Mouse (Mus musculus): ENCODE data around the gene 6330403K07Rik. TPM values are rescaled to one million over a fixed set of nuclear protein-coding genes. Genes with fewer than 3 reads are reported as not detected.

6330403K07Rik gene
- polyA plus RNA-seq, 1 experiment from 2014 or later: 101 TPM

DNA sequence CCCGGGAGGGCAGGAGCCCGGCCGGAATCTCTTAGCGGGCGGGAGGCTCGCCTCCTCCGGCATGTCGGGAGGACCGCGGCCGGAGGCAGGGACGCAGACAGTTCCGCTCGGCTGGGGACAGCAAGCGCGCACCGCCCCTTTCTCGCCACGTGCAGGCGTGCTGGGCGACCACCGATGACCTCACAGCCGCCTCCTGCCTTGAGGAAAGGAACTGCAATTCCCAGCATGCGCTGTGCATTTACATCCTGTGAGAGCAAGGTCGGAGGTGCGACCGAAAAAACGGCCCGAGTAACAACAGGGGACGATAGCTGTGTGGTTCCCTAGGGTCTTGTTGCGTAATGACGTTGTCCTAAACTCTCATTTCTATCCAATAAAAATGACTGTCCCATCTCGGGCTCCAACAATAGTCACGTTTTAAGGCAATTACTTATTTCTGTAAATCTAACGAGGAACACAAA lies 29.0 kb downstream of the 6330403K07Rik start, which contains the start of gene Dhx33:
Gene Dhx33, minus strand, starts transcription at position 122 of the 458 bp plus-strand sequence.
- Histone ChIP-seq H3K36me3 (ENCODE audit: control insufficient read depth, insufficient read depth, low read length) (peaks cover 5% of the 10 kb centered on the region), H3K4me2 (ENCODE audit: low read depth) (peak within 1 kb of the TSS; percentile 46), H3K4me3 (ENCODE audit: low read depth, low read length) (peak within 1 kb of the TSS; percentile 86), H3K4me1 (ENCODE audit: control insufficient read depth, insufficient read depth, low read length) (peaks cover 3% of the 10 kb centered on the region; the same call in 1 of the 2 replicates), H3K9ac (ENCODE audit: low read length) (peak within 1 kb of the TSS; percentile 72), H3K27me3 (ENCODE audit: control insufficient read depth, insufficient read depth, low read length) (no peaks in the 10 kb centered on the region), H3K27ac (ENCODE audit: low read depth, low read length) (peak within 1 kb of the TSS; percentile 64), H3K9me3 (ENCODE audit: control insufficient read depth, low read length) (no peaks in the 10 kb centered on the region)
- DNase-seq (ENCODE audit: low spot score) (peak; percentile 94), ATAC-seq (ENCODE audit: insufficient read depth, low FRiP score, low TSS enrichment) (peak; percentile 98)
- WGBS: under 1% methylated on average over 35 of the region's 35 CpGs

DNA sequence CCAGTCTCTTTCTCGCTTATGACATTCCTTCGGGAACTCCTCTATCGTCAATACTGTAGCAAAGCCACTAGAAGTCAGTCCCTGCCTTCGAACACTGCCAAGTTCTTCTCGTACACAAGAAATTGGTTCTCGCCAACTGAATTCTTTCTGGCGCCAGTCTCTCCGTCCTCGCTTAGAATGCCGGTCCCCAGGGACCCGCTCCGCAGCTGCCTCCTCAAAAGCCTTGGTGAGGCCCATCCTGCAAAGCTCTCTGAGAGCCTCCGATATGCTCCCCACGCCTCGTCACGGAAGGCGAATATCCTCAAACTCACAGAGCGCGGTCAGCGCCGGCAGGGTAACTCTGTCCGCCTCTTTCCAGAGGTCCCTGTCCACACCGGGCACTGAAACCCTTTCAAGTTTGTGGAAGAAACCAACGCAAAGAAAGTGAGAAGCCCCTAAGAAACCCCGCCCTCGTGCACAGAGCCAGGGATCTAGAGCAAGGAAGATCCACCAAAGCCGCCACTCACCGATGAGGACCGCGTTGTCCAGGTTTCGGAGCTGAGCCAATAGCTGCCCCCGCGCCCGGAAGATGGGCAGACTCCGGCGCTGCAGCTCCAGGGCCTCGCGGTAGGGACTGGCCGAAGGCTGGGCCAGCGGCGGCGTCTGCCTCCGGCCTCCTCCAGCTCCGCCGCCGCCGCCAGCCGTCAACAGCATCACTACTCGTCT lies 29.6 kb downstream of the 6330403K07Rik start:
- Histone ChIP-seq H3K9me3 (ENCODE audit: control insufficient read depth, low read length) (no peaks in the 10 kb centered on the region), H3K4me3 (ENCODE audit: low read depth, low read length) (peak overlapping the region; percentile 86), H3K4me1 (ENCODE audit: control insufficient read depth, insufficient read depth, low read length) (peaks cover 3% of the 10 kb centered on the region; the same call in 1 of the 2 replicates), H3K4me2 (ENCODE audit: low read depth) (peak overlapping the region; percentile 46), H3K9ac (ENCODE audit: low read length) (peak overlapping the region; percentile 72), H3K36me3 (ENCODE audit: control insufficient read depth, insufficient read depth, low read length) (peaks cover 5% of the 10 kb centered on the region), H3K27ac (ENCODE audit: low read depth, low read length) (peak overlapping the region; percentile 64), H3K27me3 (ENCODE audit: control insufficient read depth, insufficient read depth, low read length) (no peaks in the 10 kb centered on the region)
- WGBS: under 1% methylated on average over 49 of the region's 49 CpGs
- DNase-seq (ENCODE audit: low spot score): peak; percentile 68
- ATAC-seq (ENCODE audit: insufficient read depth, low FRiP score, low TSS enrichment): peak; percentile 72

DNA sequence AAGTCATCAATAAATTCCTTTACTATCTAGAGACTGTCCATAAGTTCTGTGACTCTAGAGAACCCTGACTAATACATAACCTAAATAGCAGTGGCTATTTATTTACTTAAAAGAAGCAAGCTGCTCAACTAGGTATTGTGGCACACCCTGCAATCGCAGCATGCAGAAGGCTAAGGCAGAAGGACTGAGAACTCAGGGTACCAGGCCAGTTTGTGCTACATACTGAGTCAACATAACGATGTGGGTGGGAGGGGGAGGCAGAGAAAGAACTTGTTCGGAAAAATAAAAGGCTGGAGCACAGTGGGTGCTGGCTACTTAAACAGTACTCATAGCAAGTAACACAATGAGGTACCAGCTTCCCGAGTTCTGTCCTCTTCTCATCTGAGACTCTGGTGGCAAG lies 32.1 kb downstream of the 6330403K07Rik start:
- WGBS: 84% methylated on average over 4 of the region's 4 CpGs
- H3K4me3 ChIP-seq (ENCODE audit: low read depth, low read length): no peak overlapping the region
- H3K36me3 ChIP-seq (ENCODE audit: control insufficient read depth, insufficient read depth, low read length): peaks cover 5% of the 10 kb centered on the region
- no peak for ATAC-seq (ENCODE audit: insufficient read depth, low FRiP score, low TSS enrichment)
- no peak for DNase-seq (ENCODE audit: low spot score)
- no peaks in the 10 kb centered on the region for H3K9me3 ChIP-seq (ENCODE audit: control insufficient read depth, low read length)
- H3K4me2 ChIP-seq (ENCODE audit: low read depth): no peak overlapping the region
- no peak overlapping the region for H3K27ac ChIP-seq (ENCODE audit: low read depth, low read length)
- peaks cover 3% of the 10 kb centered on the region; the same call in 1 of the 2 replicates for H3K4me1 ChIP-seq (ENCODE audit: control insufficient read depth, insufficient read depth, low read length)
- no peaks in the 10 kb centered on the region for H3K27me3 ChIP-seq (ENCODE audit: control insufficient read depth, insufficient read depth, low read length)
- H3K9ac ChIP-seq (ENCODE audit: low read length): no peak overlapping the region

DNA sequence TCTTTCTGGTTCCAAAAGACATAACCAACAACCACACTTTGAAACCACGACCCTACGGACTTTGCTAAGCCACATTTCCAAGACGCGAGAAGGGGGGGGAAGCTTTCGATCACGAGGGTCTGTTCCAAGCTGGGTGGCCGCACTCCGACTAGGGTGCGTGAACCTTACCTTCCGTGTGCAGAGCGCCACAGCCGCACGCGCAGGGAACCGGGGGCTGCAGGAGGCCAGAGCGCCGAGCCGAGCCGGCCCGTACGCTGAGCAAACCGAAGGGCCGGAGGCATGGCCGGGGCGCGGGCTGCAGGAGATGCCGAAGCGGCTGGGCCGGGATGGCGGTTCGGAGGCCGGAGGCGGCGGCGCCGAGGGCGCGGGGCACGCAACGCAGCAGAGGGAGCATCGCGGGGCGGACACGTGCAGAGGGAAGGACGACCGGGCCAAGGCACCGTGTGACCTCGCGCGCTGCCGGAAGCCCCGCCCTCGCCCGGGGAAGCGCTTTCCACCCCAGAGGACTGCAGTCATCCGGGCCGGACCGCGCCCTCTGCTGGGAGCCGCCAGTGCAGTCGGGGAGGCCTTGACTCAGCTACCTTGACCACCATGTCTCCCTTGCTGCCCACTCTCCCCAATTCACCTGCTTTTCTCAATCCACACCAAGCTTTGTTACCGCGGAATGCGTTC lies 50.6 kb downstream of the 6330403K07Rik start, which contains the start of gene C1qbp:
Gene C1qbp, minus strand, starts transcription at position 470 of the 672 bp plus-strand sequence.
- Histone ChIP-seq H3K4me1 (ENCODE audit: control insufficient read depth, insufficient read depth, low read length) (peaks cover 4% of the 10 kb centered on the region; the same call in 1 of the 2 replicates), H3K4me2 (ENCODE audit: low read depth) (peak within 1 kb of the TSS; percentile 78), H3K27me3 (ENCODE audit: control insufficient read depth, insufficient read depth, low read length) (no peaks in the 10 kb centered on the region), H3K9ac (ENCODE audit: low read length) (peak within 1 kb of the TSS; percentile 87), H3K27ac (ENCODE audit: low read depth, low read length) (peak within 1 kb of the TSS; percentile 17; the same call in 1 of the 2 replicates), H3K4me3 (ENCODE audit: low read depth, low read length) (peak within 1 kb of the TSS; percentile 98), H3K36me3 (ENCODE audit: control insufficient read depth, insufficient read depth, low read length) (peaks cover 18% of the 10 kb centered on the region), H3K9me3 (ENCODE audit: control insufficient read depth, low read length) (no peaks in the 10 kb centered on the region)
- DNase-seq (ENCODE audit: low spot score) (peak; percentile 94), ATAC-seq (ENCODE audit: insufficient read depth, low FRiP score, low TSS enrichment) (peak; percentile 93)
- under 1% methylated on average over 60 of the region's 64 CpGs for WGBS

DNA sequence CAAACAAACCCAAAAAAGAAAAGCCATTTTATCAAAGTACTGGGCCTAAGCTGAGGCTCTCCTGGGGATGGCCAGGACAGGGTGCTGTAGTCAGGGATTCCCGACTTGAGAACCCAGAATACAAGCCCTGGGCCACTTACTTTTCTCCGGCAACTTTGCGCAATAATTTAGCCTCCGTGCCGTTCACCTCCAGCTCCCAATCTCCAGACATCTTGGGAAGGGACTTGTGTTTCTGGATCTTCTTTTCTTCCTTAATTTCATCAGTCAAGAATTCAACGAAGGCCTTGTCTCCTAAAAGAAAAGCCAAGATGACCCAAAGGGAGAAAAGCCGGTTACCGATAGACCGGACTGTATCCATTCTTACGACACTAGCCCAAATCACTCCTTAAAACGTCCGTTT lies 51.3 kb downstream of the 6330403K07Rik start:
- 9% methylated on average over 12 of the region's 12 CpGs for WGBS
- ATAC-seq (ENCODE audit: insufficient read depth, low FRiP score, low TSS enrichment) (no peak), DNase-seq (ENCODE audit: low spot score) (no peak)
- no peak overlapping the region for H3K27ac ChIP-seq (ENCODE audit: low read depth, low read length)
- peak overlapping the region; percentile 78 for H3K4me2 ChIP-seq (ENCODE audit: low read depth)
- no peaks in the 10 kb centered on the region for H3K9me3 ChIP-seq (ENCODE audit: control insufficient read depth, low read length)
- H3K4me1 ChIP-seq (ENCODE audit: control insufficient read depth, insufficient read depth, low read length): peaks cover 4% of the 10 kb centered on the region; the same call in 1 of the 2 replicates
- peak overlapping the region; percentile 87 for H3K9ac ChIP-seq (ENCODE audit: low read length)
- no peaks in the 10 kb centered on the region for H3K27me3 ChIP-seq (ENCODE audit: control insufficient read depth, insufficient read depth, low read length)
- peak overlapping the region; percentile 98 for H3K4me3 ChIP-seq (ENCODE audit: low read depth, low read length)
- peaks cover 20% of the 10 kb centered on the region for H3K36me3 ChIP-seq (ENCODE audit: control insufficient read depth, insufficient read depth, low read length)

Other genes with a start within 250 kb of the 6330403K07Rik start
- gene Scimp, start 220.9 kb downstream of the 6330403K07Rik start, polyA plus RNA-seq (2014; fragmentation: Nextera tagmentation; extraction: Ambion mirVana): 0.29 TPM in 1 of 2 replicates, not detected in the other
- gene Rabep1, start 188.7 kb downstream of the 6330403K07Rik start, polyA plus RNA-seq (2014; fragmentation: Nextera tagmentation; extraction: Ambion mirVana): 39.3 and 40.7 TPM in 2 replicates
- gene Nup88, start 63.5 kb downstream of the 6330403K07Rik start, polyA plus RNA-seq (2014; fragmentation: Nextera tagmentation; extraction: Ambion mirVana): 182 and 188 TPM in 2 replicates
- gene Rpain, start 63.3 kb downstream of the 6330403K07Rik start, polyA plus RNA-seq (2014; fragmentation: Nextera tagmentation; extraction: Ambion mirVana): 68.6 and 75.9 TPM in 2 replicates
- gene C1qbp, start 50.5 kb downstream of the 6330403K07Rik start, polyA plus RNA-seq (2014; fragmentation: Nextera tagmentation; extraction: Ambion mirVana): 247 and 255 TPM in 2 replicates
- 21.8 and 22.2 TPM in 2 replicates for gene Dhx33, start 29.1 kb downstream of the 6330403K07Rik start, polyA plus RNA-seq (2014; fragmentation: Nextera tagmentation; extraction: Ambion mirVana)
- 44.8 and 51.8 TPM in 2 replicates for gene Mis12, start 13.9 kb downstream of the 6330403K07Rik start, polyA plus RNA-seq (2014; fragmentation: Nextera tagmentation; extraction: Ambion mirVana)
- gene Derl2, start 13.7 kb downstream of the 6330403K07Rik start, polyA plus RNA-seq (2014; fragmentation: Nextera tagmentation; extraction: Ambion mirVana): 37.8 and 42.3 TPM in 2 replicates
- gene Nlrp1a, start 111.2 kb upstream of the 6330403K07Rik start, polyA plus RNA-seq (2014; fragmentation: Nextera tagmentation; extraction: Ambion mirVana): not detected in 2 replicates
- gene Nlrp1b, start 197.2 kb upstream of the 6330403K07Rik start, polyA plus RNA-seq (2014; fragmentation: Nextera tagmentation; extraction: Ambion mirVana): not detected in 2 replicates